Mouse (Mus musculus): ENCODE results near the gene Eya2. TPM values are rescaled to one million over a fixed set of nuclear protein-coding genes. Genes with fewer than 3 reads are reported as not detected.

Eya2 gene
- polyA plus RNA-seq, 1 experiment from 2014 or later = 1.6 TPM

- ATAC-seq (ENCODE audit: insufficient read depth) (no peak), DNase-seq (no peak)
- Histone ChIP-seq H3K27ac (ENCODE audit: low read depth) (no peak overlapping the region), H3K9me3 (ENCODE audit: low read depth, low read length) (no peaks in the 10 kb centered on the region), H3K4me2 (no peak overlapping the region), H3K27me3 (ENCODE audit: insufficient read depth, low read length) (peaks cover 25% of the 10 kb centered on the region), H3K4me3 (ENCODE audit: low read depth, low read length) (no peak overlapping the region), H3K9ac (no peak overlapping the region), H3K36me3 (ENCODE audit: insufficient read depth) (no peaks in the 10 kb centered on the region), H3K4me1 (ENCODE audit: insufficient read depth) (peaks cover 4% of the 10 kb centered on the region; the same call in 1 of the 2 replicates)
- TF ChIP-seq CTCF (IDR thresholded peaks at IDR 0.05; ENCODE audit: low read depth) = no peak
- WGBS = 62% methylated on average over 6 of the region's 6 CpGs
These were observed 27.9 kb upstream of the Eya2 start for GRCm38 (mm10) chr2:165566898-165567297.

DNA sequence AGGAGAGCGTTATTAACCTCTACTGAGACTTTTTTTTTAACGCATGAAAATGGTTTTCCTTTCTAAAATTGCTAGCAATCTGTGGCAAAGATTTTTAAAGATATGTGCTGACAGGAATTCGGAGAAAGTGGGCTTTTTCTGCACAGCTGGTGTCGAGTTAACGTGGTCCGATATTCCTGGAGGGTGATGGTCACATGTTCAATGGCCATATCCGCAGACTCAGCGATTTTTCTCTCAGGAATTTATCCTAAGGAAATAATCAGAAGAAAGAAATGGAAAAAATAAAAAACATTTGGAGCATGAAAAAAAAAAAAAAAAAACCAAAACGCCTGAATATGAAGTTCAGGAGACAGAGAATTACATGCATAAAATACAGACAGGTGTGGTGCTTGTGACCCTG is 27.0 kb upstream of the Eya2 start:
- H3K27ac ChIP-seq (ENCODE audit: low read depth) = no peak overlapping the region
- TF ChIP-seq CTCF (IDR thresholded peaks at IDR 0.05; ENCODE audit: low read depth) = no peak
- H3K9me3 ChIP-seq (ENCODE audit: low read depth, low read length) = no peaks in the 10 kb centered on the region
- peaks cover 4% of the 10 kb centered on the region; the same call in 1 of the 2 replicates for H3K4me1 ChIP-seq (ENCODE audit: insufficient read depth)
- H3K36me3 ChIP-seq (ENCODE audit: insufficient read depth) = no peaks in the 10 kb centered on the region
- ATAC-seq (ENCODE audit: insufficient read depth) = no peak
- DNase-seq = peak; percentile 6
- no peak overlapping the region for H3K9ac ChIP-seq
- WGBS = 62% methylated on average over 9 of the region's 9 CpGs
- peaks cover 22% of the 10 kb centered on the region for H3K27me3 ChIP-seq (ENCODE audit: insufficient read depth, low read length)
- H3K4me3 ChIP-seq (ENCODE audit: low read depth, low read length) = no peak overlapping the region
- no peak overlapping the region for H3K4me2 ChIP-seq

- H3K4me3 ChIP-seq (ENCODE audit: low read depth, low read length) = no peak overlapping the region
- 62% methylated on average over 6 of the region's 6 CpGs for WGBS
- no peak for ATAC-seq (ENCODE audit: insufficient read depth)
- no peak for DNase-seq
- H3K27me3 ChIP-seq (ENCODE audit: insufficient read depth, low read length) = peaks cover 11% of the 10 kb centered on the region
- no peak overlapping the region for H3K4me2 ChIP-seq
- no peak for TF ChIP-seq CTCF (IDR thresholded peaks at IDR 0.05; ENCODE audit: low read depth)
- no peaks in the 10 kb centered on the region for H3K9me3 ChIP-seq (ENCODE audit: low read depth, low read length)
- H3K27ac ChIP-seq (ENCODE audit: low read depth) = no peak overlapping the region
- no peak overlapping the region for H3K9ac ChIP-seq
- no peaks in the 10 kb centered on the region for H3K36me3 ChIP-seq (ENCODE audit: insufficient read depth)
- H3K4me1 ChIP-seq (ENCODE audit: insufficient read depth) = no peaks in the 10 kb centered on the region
These were observed 25.9 kb upstream of the Eya2 start for GRCm38 (mm10) chr2:165568911-165569310.

GRCm38 (mm10) chr2:165571216-165571778 is 23.5 kb upstream of the Eya2 start:
- H3K27ac ChIP-seq (ENCODE audit: low read depth) = no peak overlapping the region
- ATAC-seq (ENCODE audit: insufficient read depth) (no peak), DNase-seq (peak; percentile 35)
- no peaks in the 10 kb centered on the region for H3K4me1 ChIP-seq (ENCODE audit: insufficient read depth)
- 8% methylated on average over 4 of the region's 4 CpGs for WGBS
- H3K4me2 ChIP-seq = no peak overlapping the region
- H3K9me3 ChIP-seq (ENCODE audit: low read depth, low read length) = no peaks in the 10 kb centered on the region
- no peak overlapping the region for H3K9ac ChIP-seq
- H3K4me3 ChIP-seq (ENCODE audit: low read depth, low read length) = no peak overlapping the region
- H3K36me3 ChIP-seq (ENCODE audit: insufficient read depth) = no peaks in the 10 kb centered on the region
- H3K27me3 ChIP-seq (ENCODE audit: insufficient read depth, low read length) = no peaks in the 10 kb centered on the region
- no peak for TF ChIP-seq CTCF (IDR thresholded peaks at IDR 0.05; ENCODE audit: low read depth)

DNA sequence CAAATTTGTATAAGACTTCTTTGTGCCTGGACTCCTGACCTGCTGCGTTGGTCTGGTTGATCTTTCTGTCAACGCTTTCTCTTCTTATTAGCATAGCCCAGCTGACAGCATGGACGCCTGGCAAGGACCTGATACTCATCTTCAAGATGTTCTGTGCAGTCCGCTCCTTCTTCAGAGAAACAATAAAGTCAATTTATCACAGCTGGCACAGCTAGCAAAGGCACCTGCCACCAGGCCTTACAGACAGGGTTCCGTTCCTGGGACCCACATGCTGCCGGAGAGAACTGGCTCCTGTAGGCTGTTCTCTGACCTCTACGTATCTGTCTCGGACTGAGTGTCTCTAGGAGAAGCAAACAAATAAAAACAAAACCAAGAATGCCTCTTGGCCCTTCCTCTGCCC is 11.8 kb upstream of the Eya2 start:
- Histone ChIP-seq H3K36me3 (ENCODE audit: insufficient read depth) (no peaks in the 10 kb centered on the region), H3K4me2 (no peak overlapping the region), H3K4me1 (ENCODE audit: insufficient read depth) (no peaks in the 10 kb centered on the region), H3K27ac (ENCODE audit: low read depth) (no peak overlapping the region), H3K9me3 (ENCODE audit: low read depth, low read length) (no peaks in the 10 kb centered on the region), H3K27me3 (ENCODE audit: insufficient read depth, low read length) (no peaks in the 10 kb centered on the region), H3K4me3 (ENCODE audit: low read depth, low read length) (no peak overlapping the region), H3K9ac (no peak overlapping the region)
- WGBS = 56% methylated on average over 8 of the region's 8 CpGs
- ATAC-seq (ENCODE audit: insufficient read depth) (no peak), DNase-seq (no peak)
- TF ChIP-seq CTCF (IDR thresholded peaks at IDR 0.05; ENCODE audit: low read depth) = no peak

DNA sequence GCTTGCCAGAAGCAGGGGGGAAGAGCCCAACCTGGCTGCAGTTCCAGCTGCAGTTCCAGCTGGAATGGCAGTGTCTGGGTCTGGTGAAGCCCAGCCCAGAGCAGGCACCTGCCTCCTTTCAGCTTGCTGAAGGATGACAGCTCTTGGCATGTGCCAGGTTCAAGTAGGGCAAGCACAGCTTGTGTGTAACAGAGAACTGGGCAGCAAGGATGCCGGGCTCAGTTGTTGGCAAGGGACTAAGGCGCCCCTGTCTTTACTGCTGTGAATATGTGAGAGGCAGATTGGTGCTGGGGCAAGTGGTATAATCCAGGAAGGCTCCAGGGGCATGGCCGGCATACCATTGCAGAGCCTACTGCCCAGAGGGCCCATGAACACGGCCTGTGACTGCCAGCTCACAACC is 11.3 kb upstream of the Eya2 start:
- ATAC-seq (ENCODE audit: insufficient read depth) (no peak), DNase-seq (no peak)
- H3K27me3 ChIP-seq (ENCODE audit: insufficient read depth, low read length) = no peaks in the 10 kb centered on the region

GRCm38 (mm10) chr2:165584563-165584962 is 10.3 kb upstream of the Eya2 start:
- Histone ChIP-seq H3K4me2 (no peak overlapping the region), H3K36me3 (ENCODE audit: insufficient read depth) (no peaks in the 10 kb centered on the region), H3K9ac (no peak overlapping the region), H3K9me3 (ENCODE audit: low read depth, low read length) (no peaks in the 10 kb centered on the region), H3K4me3 (ENCODE audit: low read depth, low read length) (no peak overlapping the region), H3K27me3 (ENCODE audit: insufficient read depth, low read length) (no peaks in the 10 kb centered on the region), H3K27ac (ENCODE audit: low read depth) (no peak overlapping the region), H3K4me1 (ENCODE audit: insufficient read depth) (no peaks in the 10 kb centered on the region)
- 81% methylated on average over 3 of the region's 3 CpGs for WGBS
- no peak for ATAC-seq (ENCODE audit: insufficient read depth)
- TF ChIP-seq CTCF (IDR thresholded peaks at IDR 0.05; ENCODE audit: low read depth) = no peak
- no peak for DNase-seq

More for the DNA sequence above, 11.3 kb upstream of the Eya2 start:
- Histone ChIP-seq H3K4me2 (no peak overlapping the region), H3K36me3 (ENCODE audit: insufficient read depth) (no peaks in the 10 kb centered on the region), H3K4me1 (ENCODE audit: insufficient read depth) (no peaks in the 10 kb centered on the region), H3K4me3 (ENCODE audit: low read depth, low read length) (no peak overlapping the region), H3K9ac (no peak overlapping the region), H3K27ac (ENCODE audit: low read depth) (no peak overlapping the region), H3K9me3 (ENCODE audit: low read depth, low read length) (no peaks in the 10 kb centered on the region)
- WGBS = 59% methylated on average over 4 of the region's 4 CpGs
- TF ChIP-seq CTCF (IDR thresholded peaks at IDR 0.05; ENCODE audit: low read depth) = no peak

Data from lung, embryonic 14.5 days (tissue).